Mouse (Mus musculus) embryonic fibroblast, embryonic 13.5 days (primary cell): Measurements from ENCODE around the gene 1190002N15Rik. TPM values are rescaled to one million over a fixed set of nuclear protein-coding genes. Genes with fewer than 3 reads are reported as not detected.

Experiments used
- H3K27ac ChIP-seq: 2 replicates; pipeline ENCODE4 v1.5.1; 2012; ENCODE audit warnings: low read length, control low read depth, inconsistent platforms; ENCODE audit not compliant: insufficient read depth
- H3K4me1 ChIP-seq: 2 replicates; pipeline ENCODE4 v1.6.1; 2011; ENCODE audit warnings: low read length; ENCODE audit not compliant: control insufficient read depth, insufficient read depth
- H3K4me3 ChIP-seq: 2 replicates; pipeline ENCODE4 v1.5.1; 2011; ENCODE audit warnings: mild to moderate bottlenecking, control low read depth, low read length; ENCODE audit not compliant: insufficient read depth
- CTCF ChIP-seq: IDR thresholded peaks from 2 replicates; pipeline ENCODE4 v1.5.1; 2011; ENCODE audit warnings: mild to moderate bottlenecking, control low read depth, low read length, moderate library complexity, borderline replicate concordance; ENCODE audit not compliant: insufficient read depth
- POLR2A ChIP-seq: IDR thresholded peaks from 2 replicates; pipeline ENCODE4 v1.6.1; 2011; ENCODE audit warnings: low read depth, mild to moderate bottlenecking, control low read depth, low read length, moderate library complexity
- polyA plus RNA-seq: library from polyadenylated mRNA; stranded (reverse); fragments of >200 nt; gene quantifications from 2 replicates; pipeline ENCODE4 v1.2.4, GENCODE M21; 2011; ENCODE audit warnings: low read depth; ENCODE audit not compliant: missing spikeins, insufficient read length

1190002N15Rik gene
- polyA plus RNA-seq, 1 experiment = 38.2 TPM

DNA sequence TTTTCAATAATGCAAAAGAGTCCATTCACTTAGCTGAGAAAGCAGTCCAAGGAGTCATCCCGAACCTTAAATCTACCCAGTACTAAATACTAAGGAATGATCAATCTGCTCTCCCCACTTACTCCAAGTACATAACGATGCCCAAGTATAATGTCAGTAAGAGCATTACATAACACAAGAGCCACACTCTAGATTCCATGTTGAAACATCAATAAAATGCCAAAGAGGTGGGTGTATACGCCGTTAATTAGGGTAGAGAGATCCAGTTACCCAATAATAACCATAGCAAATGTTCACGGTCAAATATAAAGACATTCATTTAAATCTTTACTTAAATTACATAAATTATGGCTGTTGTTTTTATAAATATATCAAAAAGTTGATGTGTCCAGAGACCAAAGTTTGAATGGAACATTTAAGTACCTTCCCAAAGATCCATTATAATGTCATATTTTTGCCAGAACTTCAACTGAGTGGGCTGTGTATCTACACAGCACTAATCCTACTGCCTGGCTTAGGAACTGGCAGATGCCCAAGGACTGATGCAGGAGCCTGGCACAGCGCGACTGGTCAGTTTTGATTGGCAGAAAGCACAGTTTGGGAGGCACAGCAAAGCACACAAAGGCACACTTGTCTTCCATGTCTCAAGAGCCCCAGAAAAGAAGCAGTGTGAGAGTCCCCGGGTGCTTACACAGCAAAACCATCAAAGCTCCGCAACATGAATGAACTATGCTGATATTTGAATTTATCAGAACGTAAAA lies 55.5 kb downstream of the 1190002N15Rik start:
- TF ChIP-seq POLR2A = no peak
- no peak for TF ChIP-seq CTCF
- no peaks in the 10 kb centered on the region for H3K4me1 ChIP-seq
- no peak overlapping the region for H3K4me3 ChIP-seq
- H3K27ac ChIP-seq = no peak overlapping the region

DNA sequence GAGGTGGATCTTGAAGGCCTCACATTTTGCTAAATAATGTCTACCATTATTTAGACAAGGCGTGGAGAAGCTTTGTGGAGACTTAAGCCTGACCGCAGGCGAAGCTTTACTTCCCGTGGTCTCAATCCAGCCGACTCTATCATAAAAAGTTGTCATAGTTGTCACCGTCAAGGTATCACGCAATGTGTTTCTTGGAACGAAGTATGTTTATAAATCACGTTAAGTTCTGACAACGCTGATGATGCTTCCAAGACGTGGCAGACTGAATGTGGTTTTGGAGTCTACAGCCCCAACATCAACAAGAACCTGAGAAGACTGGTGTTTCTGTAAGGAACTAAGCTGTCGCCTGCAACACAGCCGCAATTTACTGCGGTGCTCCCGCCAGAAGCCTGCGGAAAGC lies 56.8 kb downstream of the 1190002N15Rik start:
- TF ChIP-seq CTCF (no peak), POLR2A (no peak)
- Histone ChIP-seq H3K27ac (no peak overlapping the region), H3K4me1 (no peaks in the 10 kb centered on the region), H3K4me3 (no peak overlapping the region)

DNA sequence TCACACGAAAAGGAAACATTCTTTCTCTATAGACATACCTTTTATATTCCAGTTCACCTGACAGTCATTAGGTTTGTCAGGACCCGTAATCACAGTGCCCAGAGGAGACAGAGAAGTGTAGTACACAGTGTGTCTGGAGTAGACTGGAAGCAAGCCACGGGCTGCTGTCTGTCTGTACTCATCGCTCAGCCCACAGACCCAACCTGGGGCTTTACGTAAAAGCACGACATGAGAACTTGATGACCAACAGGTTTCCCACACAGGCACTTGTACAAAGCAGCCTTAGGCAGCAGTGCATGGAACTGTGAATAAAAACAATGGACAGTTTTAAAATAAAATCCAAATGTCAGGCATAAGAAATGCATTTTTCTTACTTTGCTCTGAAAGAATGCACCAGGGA lies 58.5 kb downstream of the 1190002N15Rik start:
- no peaks in the 10 kb centered on the region for H3K4me1 ChIP-seq
- no peak overlapping the region for H3K27ac ChIP-seq
- H3K4me3 ChIP-seq = no peak overlapping the region
- TF ChIP-seq CTCF = no peak
- no peak for TF ChIP-seq POLR2A

DNA sequence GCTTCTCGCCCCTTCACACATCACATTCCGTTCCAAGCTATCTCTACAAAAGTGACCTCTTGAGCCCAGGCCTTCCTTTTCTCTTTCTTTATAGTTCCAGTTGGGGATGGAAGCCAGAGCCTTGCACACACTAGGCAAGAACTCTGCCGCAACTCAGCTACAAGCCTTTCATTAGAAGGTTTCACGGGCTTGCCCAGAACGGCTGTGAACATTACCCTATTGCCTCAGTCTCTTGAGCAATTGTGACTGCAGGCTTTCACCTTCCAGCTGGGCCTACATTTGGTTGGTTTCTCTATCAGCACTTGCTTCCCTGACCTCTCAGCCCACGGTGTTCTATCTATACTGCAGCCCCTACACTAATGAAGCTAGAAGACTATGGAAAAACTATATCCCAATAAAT lies 58.9 kb downstream of the 1190002N15Rik start:
- no peak for TF ChIP-seq CTCF
- Histone ChIP-seq H3K4me3 (no peak overlapping the region), H3K4me1 (no peaks in the 10 kb centered on the region), H3K27ac (no peak overlapping the region)

DNA sequence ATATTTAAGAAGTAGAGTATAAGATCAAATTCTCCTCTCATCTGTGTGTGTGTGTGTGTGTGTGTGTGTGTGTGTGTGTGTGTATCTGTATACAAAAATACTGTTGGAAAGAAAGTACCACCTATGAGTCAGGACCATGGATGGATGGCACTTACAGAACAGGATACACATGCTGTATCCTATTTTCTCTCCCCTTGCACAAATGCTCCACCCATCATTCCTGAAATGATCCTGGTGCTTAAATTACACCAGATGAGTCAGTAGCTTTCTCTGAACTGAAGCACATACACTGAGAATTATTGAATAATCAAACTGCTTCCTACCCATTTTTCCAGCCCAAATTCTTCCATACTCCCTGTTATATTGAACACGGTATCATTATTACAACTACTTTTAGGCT lies 61.9 kb downstream of the 1190002N15Rik start:
- Histone ChIP-seq H3K27ac (no peak overlapping the region), H3K4me3 (no peak overlapping the region), H3K4me1 (no peaks in the 10 kb centered on the region)
- TF ChIP-seq POLR2A = no peak
- TF ChIP-seq CTCF = no peak

DNA sequence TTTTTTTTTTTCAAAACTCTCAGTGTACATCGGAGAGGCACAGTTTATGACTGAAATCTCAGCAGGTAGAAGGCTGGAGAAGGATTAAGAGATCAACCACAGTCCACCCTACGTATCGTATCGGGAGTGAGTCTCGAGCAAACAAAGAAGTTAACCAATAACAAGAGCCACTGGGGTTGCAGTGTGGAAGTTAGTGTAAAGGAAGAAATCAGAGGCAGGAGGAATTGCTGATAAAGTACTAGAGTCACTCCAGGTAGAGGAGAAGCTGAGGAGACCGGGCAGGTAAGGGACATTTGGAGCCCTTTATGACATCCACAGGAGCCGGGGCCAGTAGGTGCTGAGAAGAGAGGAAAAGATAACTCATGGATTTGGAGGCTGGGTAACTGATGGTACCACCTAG lies 64.0 kb downstream of the 1190002N15Rik start:
- no peaks in the 10 kb centered on the region for H3K4me1 ChIP-seq
- H3K4me3 ChIP-seq = no peak overlapping the region
- no peak overlapping the region for H3K27ac ChIP-seq
- no peak for TF ChIP-seq POLR2A
- no peak for TF ChIP-seq CTCF

DNA sequence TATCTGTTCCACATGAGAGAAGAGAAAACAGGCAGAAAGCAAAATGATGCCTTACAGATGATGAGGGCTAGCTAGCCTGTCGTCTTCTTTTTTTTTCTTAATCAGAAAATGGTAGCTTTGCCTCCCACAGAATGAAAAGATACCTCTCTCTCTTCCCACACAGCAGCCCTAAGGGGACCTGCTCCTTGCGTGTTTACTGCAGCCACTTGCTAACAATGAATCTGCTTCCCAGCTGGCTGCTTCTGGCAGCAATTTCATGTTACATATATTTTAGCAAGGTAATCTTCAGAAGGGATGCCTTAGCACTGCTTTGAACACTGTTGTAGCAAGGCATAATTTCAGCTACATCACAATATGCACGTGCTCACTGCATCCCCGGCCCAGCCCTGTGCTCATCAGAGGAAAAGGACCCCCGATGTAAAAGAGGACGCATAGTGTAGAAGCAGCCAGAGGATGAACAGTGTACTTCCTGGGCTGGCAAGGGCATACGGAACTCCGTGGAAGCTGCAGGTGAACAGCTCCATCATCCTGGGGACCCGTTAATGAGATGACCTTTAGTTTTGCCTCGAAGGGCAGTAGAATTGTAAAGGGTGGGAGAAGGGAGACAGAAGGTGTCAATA lies 64.8 kb downstream of the 1190002N15Rik start:
- H3K4me3 ChIP-seq = no peak overlapping the region

DNA sequence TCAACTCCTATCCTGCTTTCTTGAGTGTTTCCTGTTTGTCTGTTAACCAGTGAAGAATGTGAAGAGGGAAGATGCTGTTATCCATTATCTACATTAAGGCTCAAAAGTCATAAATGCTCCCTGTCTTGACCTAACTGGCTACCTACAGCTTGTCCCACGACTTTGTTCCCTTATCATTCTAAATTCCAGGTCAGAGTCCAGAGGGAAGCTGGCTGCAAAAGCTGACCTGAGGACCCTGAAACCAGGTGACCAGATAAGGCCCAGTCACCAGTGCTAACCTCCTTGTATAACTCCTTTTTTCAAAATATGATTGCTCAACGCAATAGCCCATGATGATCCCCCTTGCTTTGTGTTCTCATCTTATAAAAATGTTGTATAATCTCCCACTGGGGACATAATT lies 66.4 kb downstream of the 1190002N15Rik start:
- TF ChIP-seq POLR2A (no peak), CTCF (no peak)

More for the DNA sequence above, 64.8 kb downstream of the 1190002N15Rik start:
- no peak for TF ChIP-seq POLR2A
- no peak for TF ChIP-seq CTCF
- H3K27ac ChIP-seq = no peak overlapping the region
- no peaks in the 10 kb centered on the region for H3K4me1 ChIP-seq

More for the DNA sequence above, 66.4 kb downstream of the 1190002N15Rik start:
- H3K4me1 ChIP-seq = no peaks in the 10 kb centered on the region
- H3K4me3 ChIP-seq = no peak overlapping the region
- no peak overlapping the region for H3K27ac ChIP-seq

Other genes with a start within 250 kb of the 1190002N15Rik start
- 2.4 and 7.7 TPM in 2 replicates for gene Slc9a9, start 131.8 kb upstream of the 1190002N15Rik start, polyA plus RNA-seq